Mouse (Mus musculus) spleen, adult 2 months (tissue): ENCODE data around the gene Vipas39.

Experiments
- CTCF ChIP-seq: fragments of 200-500 bp; IDR thresholded peaks from 2 replicates; pipeline ENCODE4 v1.5.1; 2011; ENCODE audit warnings: mild to moderate bottlenecking, inconsistent platforms; ENCODE audit not compliant: insufficient read depth, insufficient read length, insufficient replicate concordance; ENCODE audit errors: extremely low read depth
- POLR2A ChIP-seq: fragments of 200-500 bp; IDR thresholded peaks from 2 replicates; pipeline ENCODE4 v1.6.1; 2011; ENCODE audit warnings: low read depth, low read length, inconsistent platforms

GRCm38 (mm10) chr12:87229633-87230032 lies 36.4 kb downstream of the Vipas39 start:
- no peak for TF ChIP-seq CTCF
- TF ChIP-seq POLR2A: no peak
